Mouse (Mus musculus) central nervous system, embryonic 14 days (tissue): ENCODE measurements around the gene Ang6. TPM values are rescaled to one million over a fixed set of nuclear protein-coding genes. Genes with fewer than 3 reads are reported as not detected.

Experiments used
- polyA plus RNA-seq: library from polyadenylated mRNA; depleted of rRNA; stranded (reverse); fragments of >200 nt; gene quantifications from 2 replicates; pipeline ENCODE4 v1.2.3, GENCODE M21; 2012; rRNA removed

Gene Ang6
- polyA plus RNA-seq: not detected in 2 replicates

GRCm38 (mm10) chr14:44002169-44002568, at the start of gene Ang6:
TSS of gene Ang6 (minus strand) at chr14:44002269.

GRCm38 (mm10) chr14:43956769-43957168, 45.3 kb downstream of the Ang6 start, which contains the start of gene Ang5:
TSS of gene Ang5 (plus strand) at chr14:43957069.

Other genes starting within 250 kb of the Ang6 start
- gene Gm8180, start 217.5 kb downstream of the Ang6 start, polyA plus RNA-seq: not detected in 2 replicates
- gene Ear1, start 126.8 kb downstream of the Ang6 start, polyA plus RNA-seq: 0.16 and 0.19 TPM in 2 replicates
- not detected in 2 replicates for gene Ear10, start 78.7 kb downstream of the Ang6 start, polyA plus RNA-seq
- gene Gm8113, start 76.9 kb downstream of the Ang6 start, polyA plus RNA-seq: 8.5 and 10.7 TPM in 2 replicates
- gene Ang5, start 45.2 kb downstream of the Ang6 start, polyA plus RNA-seq: not detected in 2 replicates
- 0.34 and 0.48 TPM in 2 replicates for gene Ear2, start 100.4 kb upstream of the Ang6 start, polyA plus RNA-seq
- gene Gm3327, start 121.6 kb upstream of the Ang6 start, polyA plus RNA-seq: not detected in 2 replicates
- gene Gm8212, start 195.4 kb upstream of the Ang6 start, polyA plus RNA-seq: not detected in 2 replicates
- gene 4930503E14Rik, start 211.0 kb upstream of the Ang6 start, polyA plus RNA-seq: not detected in 2 replicates